Mouse (Mus musculus) forebrain, embryonic 13.5 days (tissue): ENCODE results near the gene Mag. TPM values are rescaled to one million over a fixed set of nuclear protein-coding genes. Genes with fewer than 3 reads are reported as not detected.
"Not testable (repeated sequence)": the region's sequence is repeated elsewhere in the genome, so short reads cannot be mapped to it uniquely, and the experiment has no call there.

Source experiments
- ATAC-seq: fragments of 200-750 bp; cut with Nextera tagmentation; 2 replicates; pipeline ENCODE4 v1.8.0; 2017
- H3K27ac ChIP-seq: fragments of 300-500 bp; sonication (generic); 2 replicates; pipeline ENCODE4 v1.5.1; 2015; ENCODE audit warnings: inconsistent platforms, mild to moderate bottlenecking, moderate library complexity
- H3K27me3 ChIP-seq: fragments of 300-500 bp; sonication (generic); 2 replicates; pipeline ENCODE4 v1.6.1; 2015; ENCODE audit warnings: mild to moderate bottlenecking, inconsistent platforms
- H3K36me3 ChIP-seq: fragments of 300-500 bp; sonication (generic); 2 replicates; pipeline ENCODE4 v1.6.1; 2015; ENCODE audit warnings: mild to moderate bottlenecking, inconsistent platforms; ENCODE audit not compliant: poor library complexity, severe bottlenecking
- H3K4me1 ChIP-seq: fragments of 300-500 bp; sonication (generic); 2 replicates; pipeline ENCODE4 v1.6.1; 2015; ENCODE audit warnings: inconsistent platforms
- H3K4me2 ChIP-seq: fragments of 300-500 bp; sonication (generic); 2 replicates; pipeline ENCODE4 v1.6.1; 2015; ENCODE audit warnings: inconsistent platforms, mild to moderate bottlenecking, moderate library complexity
- H3K4me3 ChIP-seq: fragments of 300-500 bp; sonication (generic); 2 replicates; pipeline ENCODE4 v1.5.1; 2015; ENCODE audit warnings: mild to moderate bottlenecking, inconsistent platforms
- H3K9ac ChIP-seq: fragments of 300-500 bp; sonication (generic); 2 replicates; pipeline ENCODE4 v1.6.1; 2015; ENCODE audit warnings: mild to moderate bottlenecking, inconsistent platforms
- H3K9me3 ChIP-seq: fragments of 300-500 bp; sonication (generic); replicated peaks from 2 replicates; pipeline ENCODE4 v1.6.1; 2016; ENCODE audit warnings: inconsistent platforms
- WGBS: fragments of 180-500 bp; shearing (Covaris S2); methylation state at CpG from one replicate; pipeline ENCODE4 v1.1.7; 2015; 5-methylcytosine and 5-hydroxymethylcytosine counted together
- polyA plus RNA-seq: library from polyadenylated mRNA; unstranded; fragments of >200 nt; fragmentation: Nextera tagmentation; extraction: Ambion mirVana; gene quantifications from 2 replicates; pipeline ENCODE4 v1.2.1, GENCODE M21; 2015

Gene Mag
- polyA plus RNA-seq, 1 experiment from 2014 or later, result 0.58 TPM

DNA sequence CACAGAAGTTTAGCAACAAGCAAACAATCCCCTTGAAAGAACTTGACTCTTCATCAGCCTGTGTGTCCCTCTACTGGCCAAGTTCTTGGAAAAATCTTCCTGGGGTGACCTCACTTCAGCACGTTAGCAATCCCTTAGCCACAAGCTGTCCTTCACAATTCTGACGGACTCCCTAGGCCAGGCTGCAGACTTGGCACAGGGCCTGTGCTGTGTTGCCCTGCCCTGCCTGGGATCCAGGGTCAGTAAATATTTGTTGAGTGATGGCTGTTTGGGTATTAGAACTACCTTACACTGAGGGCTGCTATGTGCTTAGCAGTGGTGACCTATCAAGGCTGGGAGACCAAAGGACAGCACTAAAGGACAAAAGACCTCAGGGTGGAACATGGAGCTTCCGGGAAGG, 39.4 kb upstream of the Mag start:
- Histone ChIP-seq H3K4me1 (peaks cover 22% of the 10 kb centered on the region), H3K9ac (no peak overlapping the region), H3K36me3 (peaks cover 69% of the 10 kb centered on the region), H3K4me3 (no peak overlapping the region), H3K9me3 (no peaks in the 10 kb centered on the region), H3K4me2 (no peak overlapping the region), H3K27me3 (no peaks in the 10 kb centered on the region), H3K27ac (no peak overlapping the region)
- WGBS, result 87% methylated on average over 3 of the region's 3 CpGs
- ATAC-seq, result no peak

DNA sequence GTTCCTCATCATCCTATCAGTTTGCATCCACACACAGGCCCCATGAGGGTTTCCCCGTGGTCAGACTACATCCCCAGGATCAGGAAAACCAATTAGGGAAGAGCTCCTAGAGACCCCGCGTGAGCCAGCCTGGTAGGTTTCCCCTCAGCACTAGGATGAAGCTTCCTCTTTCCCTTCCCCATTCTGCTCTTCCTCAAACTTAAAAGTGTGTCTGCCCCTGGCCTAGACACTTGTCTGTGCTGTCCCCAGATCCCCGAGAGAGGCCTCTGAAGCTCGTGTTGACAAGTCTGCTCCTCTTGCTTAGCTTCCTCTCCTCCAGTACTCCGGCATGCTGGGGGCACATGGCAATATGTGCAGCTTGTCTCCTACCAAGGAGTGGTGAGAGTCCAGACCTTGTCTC, 38.8 kb upstream of the Mag start:
- Histone ChIP-seq H3K4me3 (no peak overlapping the region), H3K27me3 (no peaks in the 10 kb centered on the region), H3K27ac (no peak overlapping the region), H3K4me1 (peaks cover 18% of the 10 kb centered on the region), H3K9me3 (no peaks in the 10 kb centered on the region), H3K36me3 (peaks cover 68% of the 10 kb centered on the region), H3K9ac (no peak overlapping the region), H3K4me2 (no peak overlapping the region)
- WGBS, result 92% methylated on average over 6 of the region's 6 CpGs
- ATAC-seq, result no peak

DNA sequence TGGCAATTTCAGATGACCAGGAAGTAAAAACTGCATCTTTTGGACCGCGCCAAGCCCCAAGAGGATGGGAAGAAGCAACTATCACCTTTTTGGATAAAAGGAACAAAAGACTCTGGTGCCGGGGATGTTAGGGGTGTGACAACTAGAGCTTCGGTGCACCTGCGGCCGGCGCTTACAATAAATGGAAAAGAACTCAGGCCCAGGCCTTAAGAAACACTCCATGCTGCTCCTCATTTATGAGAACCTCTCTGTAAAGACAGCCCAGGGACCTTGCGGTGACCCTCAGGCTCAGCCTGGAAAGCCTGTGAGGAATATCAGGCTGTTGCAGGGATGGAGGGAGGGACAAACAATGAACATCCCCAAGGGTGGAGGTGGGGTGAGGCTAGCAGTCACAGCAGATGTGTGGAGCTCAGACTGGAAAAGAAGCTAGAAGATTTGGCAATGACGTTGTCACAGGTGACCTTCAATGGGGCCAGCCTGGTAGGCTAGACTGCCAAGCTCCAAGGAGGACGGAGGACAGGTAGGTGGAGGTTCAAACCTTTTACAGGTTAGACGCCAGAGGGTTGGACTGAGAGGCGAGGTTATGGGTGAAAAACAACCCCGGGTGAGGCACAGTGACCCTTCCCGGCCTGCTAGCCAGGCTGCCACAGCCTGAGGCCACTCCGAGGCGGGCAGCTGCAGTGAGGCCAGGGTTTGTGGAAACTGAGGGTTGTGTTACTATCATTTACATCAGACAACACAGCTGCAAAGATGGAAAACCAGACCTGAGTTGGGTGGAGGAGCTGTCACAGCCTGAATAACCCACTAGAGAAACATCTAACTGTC, 38.0 kb upstream of the Mag start:
- peaks cover 70% of the 10 kb centered on the region for H3K36me3 ChIP-seq
- WGBS, result 94% methylated on average over 16 of the region's 16 CpGs
- no peaks in the 10 kb centered on the region for H3K9me3 ChIP-seq
- H3K4me2 ChIP-seq, result no peak overlapping the region
- peaks cover 10% of the 10 kb centered on the region for H3K4me1 ChIP-seq
- no peak overlapping the region for H3K9ac ChIP-seq
- H3K4me3 ChIP-seq, result no peak overlapping the region
- H3K27ac ChIP-seq, result no peak overlapping the region
- no peaks in the 10 kb centered on the region for H3K27me3 ChIP-seq
- ATAC-seq, result no peak

DNA sequence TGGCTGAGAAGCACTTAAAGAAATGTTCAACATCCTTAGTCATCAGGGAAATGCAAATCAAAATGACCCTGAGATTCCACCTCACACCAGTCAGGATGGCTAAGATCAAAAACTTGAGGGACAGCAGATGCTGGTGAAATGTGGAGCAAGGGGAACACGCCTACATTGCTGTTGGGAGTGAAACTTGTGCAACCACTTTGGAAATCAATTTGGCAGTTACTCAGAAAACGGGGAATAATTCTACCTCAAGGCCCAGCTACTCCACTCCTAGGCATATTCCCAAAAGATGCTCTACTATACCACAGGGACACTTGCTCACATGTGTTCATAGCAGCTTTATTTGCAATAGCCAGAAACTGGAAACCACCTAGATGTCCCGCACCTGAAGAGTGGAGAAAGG, 35.2 kb upstream of the Mag start:
- peaks cover 85% of the 10 kb centered on the region for H3K36me3 ChIP-seq
- not testable (repeated sequence) for H3K9me3 ChIP-seq, H3K27ac ChIP-seq, H3K27me3 ChIP-seq, H3K9ac ChIP-seq, H3K4me1 ChIP-seq, H3K4me2 ChIP-seq, H3K4me3 ChIP-seq, ATAC-seq
- WGBS, result 92% methylated on average over 3 of the region's 3 CpGs

DNA sequence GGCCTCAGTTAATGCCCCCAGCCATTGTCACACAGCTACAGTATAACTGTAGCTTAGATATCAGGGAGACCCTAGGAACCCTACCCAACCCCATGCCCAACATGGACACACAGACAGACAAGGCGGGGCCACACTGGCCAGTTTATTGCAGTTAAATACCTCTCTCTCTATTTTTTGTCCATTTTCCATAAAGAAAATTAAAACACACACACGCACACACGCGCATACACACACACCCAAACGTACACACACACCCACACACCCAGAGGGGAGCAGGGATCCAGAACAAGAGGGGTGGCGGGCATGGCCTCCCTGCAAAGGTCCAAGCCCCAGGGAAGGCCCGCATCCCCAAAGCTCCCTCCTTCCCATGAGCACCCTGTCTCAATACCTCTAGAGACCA, 31.2 kb upstream of the Mag start:
- Histone ChIP-seq H3K36me3 (peaks cover 46% of the 10 kb centered on the region), H3K27me3 (no peaks in the 10 kb centered on the region), H3K4me2 (no peak overlapping the region), H3K9ac (no peak overlapping the region), H3K27ac (no peak overlapping the region), H3K4me3 (no peak overlapping the region), H3K9me3 (no peaks in the 10 kb centered on the region), H3K4me1 (no peaks in the 10 kb centered on the region)
- no peak for ATAC-seq
- 97% methylated on average over 7 of the region's 7 CpGs for WGBS

DNA sequence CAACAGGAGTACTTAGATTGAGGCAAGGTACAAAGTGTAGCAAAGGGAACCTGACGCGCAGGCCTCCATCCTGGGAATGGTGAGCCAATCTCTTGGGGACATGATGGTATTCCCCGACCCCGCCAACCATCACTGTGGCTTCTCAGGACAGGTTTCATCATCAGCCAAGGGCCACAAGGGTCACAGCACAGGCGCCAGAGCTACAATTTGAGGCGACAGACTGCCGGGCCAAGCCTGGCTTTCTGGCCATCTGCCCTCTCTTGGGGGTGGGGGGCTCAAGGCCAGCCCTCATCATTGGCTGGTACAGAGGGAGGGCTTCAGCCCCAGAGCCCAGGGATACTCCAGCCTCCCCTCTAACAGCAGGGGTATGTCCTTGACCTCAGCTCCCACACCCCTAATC, 30.8 kb upstream of the Mag start:
- not testable (repeated sequence) for ATAC-seq, H3K27me3 ChIP-seq
- WGBS, result 97% methylated on average over 7 of the region's 7 CpGs

DNA sequence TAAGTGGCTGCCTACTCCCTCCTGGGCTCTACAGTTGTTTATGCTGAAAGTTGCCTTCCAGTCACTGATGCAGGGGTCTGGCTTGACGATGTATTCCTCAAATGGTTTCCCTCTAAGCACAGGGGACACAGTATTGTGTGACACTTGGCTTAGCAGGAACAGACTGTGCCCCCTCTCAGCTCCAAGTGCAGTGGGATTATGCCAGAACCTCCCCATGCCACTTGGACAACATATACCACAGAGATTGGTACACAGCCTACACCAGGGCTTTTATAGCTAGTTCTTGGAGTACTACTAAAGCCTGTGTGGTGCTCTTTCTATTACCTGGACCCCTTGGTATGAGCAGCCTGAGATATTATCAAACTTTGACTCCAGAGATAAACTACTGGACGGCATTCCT, 30.0 kb upstream of the Mag start:
- not testable (repeated sequence) for ATAC-seq, H3K27ac ChIP-seq, H3K9ac ChIP-seq

More for the DNA sequence above, 30.8 kb upstream of the Mag start:
- H3K36me3 ChIP-seq, result peaks cover 42% of the 10 kb centered on the region
- not testable (repeated sequence) for H3K4me1 ChIP-seq, H3K9ac ChIP-seq, H3K9me3 ChIP-seq, H3K4me3 ChIP-seq, H3K27ac ChIP-seq, H3K4me2 ChIP-seq

DNA sequence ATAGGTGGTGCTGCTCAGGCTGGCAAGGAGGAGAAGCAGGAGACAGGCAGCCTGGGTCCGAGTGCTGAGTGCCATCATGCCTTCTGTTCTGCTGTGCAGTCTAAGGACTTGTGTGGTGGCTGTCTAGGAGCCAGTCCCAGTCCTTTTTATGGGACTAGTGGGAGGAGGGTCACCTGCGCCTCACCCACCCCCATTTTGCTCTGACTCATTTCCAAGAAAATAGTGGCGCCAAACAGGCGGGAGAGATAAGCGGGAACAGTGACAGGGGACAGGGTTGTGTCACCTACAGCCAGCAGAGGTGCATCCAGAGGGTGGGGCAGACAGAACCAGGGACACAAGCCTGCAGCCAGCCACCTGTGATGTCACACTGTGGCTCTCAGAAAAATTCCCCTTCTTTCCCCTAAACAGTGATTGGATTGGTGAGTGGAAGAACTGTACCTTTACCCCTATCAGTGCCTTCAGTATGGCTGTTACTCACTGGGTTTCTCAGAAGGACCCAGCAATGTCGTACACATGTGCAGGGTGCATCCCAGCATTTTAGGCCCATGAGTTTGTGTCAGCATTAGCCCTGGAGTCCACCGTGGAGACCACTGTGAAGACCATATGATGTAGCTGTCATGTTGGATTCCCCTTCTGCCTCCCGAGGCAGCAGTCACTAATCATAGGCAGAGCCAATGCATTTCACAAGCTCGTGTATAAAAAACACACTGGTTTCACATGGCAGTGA, 29.4 kb upstream of the Mag start, which contains the start of gene Hamp:
Hamp (minus strand) TSS at position 124 of the 727 bp plus-strand sequence.
- no peak within 1 kb of the TSS for H3K4me3 ChIP-seq
- H3K4me2 ChIP-seq, result no peak within 1 kb of the TSS
- H3K9me3 ChIP-seq, result no peaks in the 10 kb centered on the region
- H3K36me3 ChIP-seq, result peaks cover 28% of the 10 kb centered on the region
- H3K4me1 ChIP-seq, result no peaks in the 10 kb centered on the region
- ATAC-seq, result no peak
- H3K27ac ChIP-seq, result no peak within 1 kb of the TSS
- WGBS, result 71% methylated on average over 9 of the region's 9 CpGs
- no peak within 1 kb of the TSS for H3K9ac ChIP-seq
- no peaks in the 10 kb centered on the region for H3K27me3 ChIP-seq

More for the DNA sequence above, 30.0 kb upstream of the Mag start:
- not testable (repeated sequence) for H3K27me3 ChIP-seq, H3K4me3 ChIP-seq, H3K9me3 ChIP-seq, H3K4me2 ChIP-seq, H3K4me1 ChIP-seq
- 73% methylated on average over 2 of the region's 2 CpGs for WGBS
- peaks cover 34% of the 10 kb centered on the region for H3K36me3 ChIP-seq

DNA sequence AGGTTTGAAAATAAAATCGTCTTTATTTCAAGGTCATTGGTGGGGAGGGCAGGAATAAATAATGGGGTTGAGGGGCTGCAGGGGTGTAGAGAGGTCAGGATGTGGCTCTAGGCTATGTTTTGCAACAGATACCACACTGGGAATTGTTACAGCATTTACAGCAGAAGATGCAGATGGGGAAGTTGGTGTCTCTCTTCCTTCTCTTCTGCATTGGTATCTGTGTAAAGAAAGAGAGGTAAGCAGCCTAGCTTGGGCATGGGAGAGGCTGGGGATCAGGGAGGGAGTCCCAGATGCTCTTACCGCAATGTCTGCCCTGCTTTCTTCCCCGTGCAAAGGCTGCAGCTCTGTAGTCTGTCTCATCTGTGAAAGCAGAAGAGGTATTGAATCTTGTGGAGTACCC, 27.7 kb upstream of the Mag start:
- not testable (repeated sequence) for H3K4me1 ChIP-seq, H3K4me3 ChIP-seq, H3K27me3 ChIP-seq, H3K27ac ChIP-seq, H3K9me3 ChIP-seq, H3K4me2 ChIP-seq, ATAC-seq, H3K9ac ChIP-seq
- WGBS, result 72% methylated on average over 3 of the region's 3 CpGs
- peaks cover 18% of the 10 kb centered on the region for H3K36me3 ChIP-seq

DNA sequence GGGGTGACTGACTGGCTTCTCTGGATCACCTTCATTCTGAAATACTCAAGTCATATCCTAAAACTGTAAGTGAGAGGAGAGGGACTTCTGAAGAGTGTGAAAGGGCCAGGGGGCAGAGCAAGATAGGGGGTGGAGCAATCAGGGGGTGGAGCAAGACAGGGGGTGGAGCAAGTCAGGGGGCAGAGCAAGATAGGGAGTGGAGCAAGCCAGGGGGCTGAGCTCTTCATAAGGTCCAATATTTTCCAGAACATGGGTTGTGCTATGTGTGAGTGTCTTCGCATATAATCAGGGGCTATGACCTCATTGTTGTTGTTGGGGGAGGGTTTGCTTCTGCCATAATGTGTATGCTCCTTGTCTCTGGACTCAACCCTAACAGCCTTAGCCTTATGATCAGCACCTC, 25.4 kb upstream of the Mag start:
- ATAC-seq, H3K4me1 ChIP-seq, H3K4me2 ChIP-seq, H3K27me3 ChIP-seq, H3K36me3 ChIP-seq, H3K4me3 ChIP-seq, H3K27ac ChIP-seq, H3K9ac ChIP-seq, H3K9me3 ChIP-seq: not testable (repeated sequence)
- WGBS, result 78% methylated on average over 1 of the region's 1 CpGs

DNA sequence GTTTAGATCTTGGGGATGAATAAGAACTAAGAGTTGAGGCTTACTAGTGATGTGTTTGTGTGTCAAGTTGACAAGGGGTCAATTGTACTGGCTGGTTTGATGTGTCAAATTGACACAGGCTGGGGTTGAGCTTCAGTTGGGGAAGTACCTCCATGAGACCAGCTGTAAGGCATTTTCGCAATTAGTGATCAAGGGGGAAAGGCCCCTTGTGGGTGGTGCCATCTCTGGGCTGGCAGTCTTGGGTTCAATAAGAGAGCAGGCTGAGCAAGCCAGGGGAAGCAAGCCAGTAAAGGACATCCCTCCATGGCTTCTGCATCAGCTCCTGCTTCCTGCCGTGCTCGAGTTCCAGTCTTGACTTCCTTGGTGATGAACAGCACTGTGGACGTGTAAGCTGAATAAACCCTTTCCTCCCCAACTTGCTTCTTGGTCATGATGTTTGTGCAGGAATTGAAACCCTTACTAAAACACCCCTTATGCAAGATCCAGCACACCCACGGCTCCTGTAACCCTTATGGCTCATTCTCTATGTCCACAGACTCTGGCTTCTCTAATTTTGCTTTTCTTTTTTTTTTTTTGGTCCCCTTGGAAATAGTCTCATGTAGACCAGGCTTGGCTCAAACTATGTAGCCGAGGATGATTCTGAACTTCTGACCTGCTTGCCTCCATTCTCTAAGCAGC, 20.9 kb upstream of the Mag start:
- not testable (repeated sequence) for H3K36me3 ChIP-seq, H3K4me3 ChIP-seq, H3K4me2 ChIP-seq, H3K9me3 ChIP-seq, H3K4me1 ChIP-seq, H3K27me3 ChIP-seq, ATAC-seq, H3K27ac ChIP-seq, H3K9ac ChIP-seq
- WGBS, result 77% methylated on average over 6 of the region's 6 CpGs

DNA sequence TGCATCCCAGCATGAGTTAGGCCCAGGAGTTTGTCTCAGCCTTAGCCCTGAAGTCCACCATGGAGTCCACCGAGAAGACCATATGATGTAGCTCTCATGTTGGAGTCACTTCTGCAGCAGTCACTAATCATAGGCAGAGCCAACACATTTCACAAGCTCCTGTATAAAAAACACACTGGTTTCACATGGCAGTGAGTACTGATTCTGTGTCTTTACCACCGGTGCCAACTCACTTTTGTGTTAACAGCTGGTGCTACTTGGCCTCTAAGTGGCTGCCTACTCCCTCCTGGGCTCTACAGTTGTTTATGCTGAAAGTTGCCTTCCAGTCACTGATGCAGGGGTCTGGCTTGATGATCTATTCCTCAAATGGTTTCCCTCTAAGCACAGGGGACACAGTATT, 9.9 kb upstream of the Mag start, which contains the start of gene Hamp2:
Hamp2 (minus strand) TSS at position 101 of the 400 bp plus-strand sequence.
- not testable (repeated sequence) for H3K9me3 ChIP-seq, ATAC-seq, H3K27ac ChIP-seq, H3K36me3 ChIP-seq, H3K9ac ChIP-seq, H3K4me3 ChIP-seq, H3K4me1 ChIP-seq, H3K27me3 ChIP-seq, H3K4me2 ChIP-seq
- WGBS, result 92% methylated on average over 2 of the region's 2 CpGs
